Mouse (Mus musculus) liver, adult (tissue): ENCODE measurements around the gene Gys1.
A peak's percentile ranks its signal among the peaks of the same experiment; 100 is the strongest.
"Not testable (repeated sequence)": the region's sequence is repeated elsewhere in the genome, so short reads cannot be mapped to it uniquely, and the experiment has no call there.

Experiments used
- GATA4 ChIP-seq: IDR thresholded peaks from 2 replicates; pipeline ENCODE4 v1.6.1; 2014; ENCODE audit warnings: mild to moderate bottlenecking, low read length; ENCODE audit not compliant: insufficient replicate concordance

Gys1 gene

GRCm38 (mm10) chr7:45437521-45438276 is 3.1 kb downstream of the Gys1 start, which contains the start of gene Ruvbl2:
TSS of gene Ruvbl2 (minus strand) at chr7:45438096.
- no peak for TF ChIP-seq GATA4

DNA sequence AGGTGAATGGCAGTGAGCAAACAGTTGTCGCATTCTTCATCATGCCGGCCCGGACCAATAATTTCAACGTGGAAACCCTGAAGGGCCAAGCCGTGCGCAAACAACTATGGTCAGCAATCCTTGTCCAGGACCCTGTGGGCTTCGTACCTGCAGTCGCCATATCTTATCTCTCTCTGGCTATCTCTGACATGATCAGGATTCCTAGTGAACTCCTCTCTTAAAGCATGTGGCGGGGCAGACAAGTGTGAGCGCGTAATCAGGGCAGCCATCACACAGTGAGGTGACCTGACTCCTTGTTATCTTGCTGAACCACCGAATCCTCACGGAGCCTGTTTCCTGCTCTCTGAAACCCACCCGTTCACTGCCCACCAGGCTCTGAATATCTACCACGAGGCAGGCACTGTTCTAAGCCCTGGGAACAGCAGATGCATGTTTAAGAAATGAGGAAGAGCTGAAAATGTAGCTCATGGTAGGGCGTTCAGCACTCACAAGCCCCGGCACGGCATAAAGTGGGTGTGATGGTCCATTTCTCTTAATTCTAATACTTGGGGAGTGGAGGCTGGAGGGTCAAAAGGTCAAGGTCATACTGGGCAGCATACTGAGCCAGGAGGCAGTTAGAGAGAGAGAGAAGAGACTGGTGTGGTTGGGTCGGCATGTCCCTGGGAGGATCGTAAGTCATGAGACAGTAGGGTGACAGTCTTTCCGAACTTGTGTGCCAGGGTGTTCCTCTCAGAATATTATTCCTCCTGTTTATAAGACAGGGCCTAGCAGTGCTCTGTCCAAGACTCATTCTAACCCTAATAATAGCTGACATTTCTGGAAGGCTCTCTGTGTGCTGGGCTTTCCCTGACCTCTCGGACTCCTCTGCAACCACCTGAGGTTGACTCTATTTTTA is 9.1 kb downstream of the Gys1 start:
- no peak for TF ChIP-seq GATA4

GRCm38 (mm10) chr7:45446589-45446988 is 11.9 kb downstream of the Gys1 start:
- no peak for TF ChIP-seq GATA4

DNA sequence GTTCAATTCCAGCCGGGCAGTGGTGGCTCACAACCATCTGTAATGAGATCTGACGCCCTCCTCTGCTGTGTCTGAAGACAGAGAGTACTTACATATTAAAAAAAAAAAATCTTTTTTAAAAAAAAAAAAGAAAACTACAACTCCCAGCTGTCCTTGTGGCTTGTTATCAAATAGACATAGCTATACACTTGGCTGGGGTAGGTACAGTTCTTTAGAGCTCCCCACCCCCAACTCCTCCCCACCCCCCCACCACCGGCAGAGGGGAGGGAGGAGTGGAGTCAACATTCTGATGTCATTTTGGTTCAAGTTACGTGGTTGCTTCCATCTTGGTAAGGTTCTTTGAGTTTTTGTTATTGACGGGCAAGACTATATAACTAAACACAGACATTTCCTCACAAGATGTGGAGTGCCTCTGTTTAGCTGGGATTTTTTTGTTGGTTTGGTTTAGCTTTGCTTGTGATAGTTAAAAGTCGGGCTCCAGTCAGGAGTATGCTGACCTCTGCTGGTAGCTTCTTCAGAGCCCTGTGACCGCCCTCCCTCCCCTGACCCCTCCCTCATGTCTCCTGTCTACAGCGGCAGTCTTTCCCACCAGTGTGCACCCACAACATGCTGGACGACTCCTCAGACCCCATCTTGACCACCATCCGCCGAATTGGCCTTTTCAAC is 12.8 kb downstream of the Gys1 start:
- no peak for TF ChIP-seq GATA4

- no peak for TF ChIP-seq GATA4
Observed at GRCm38 (mm10) chr7:45449974-45450373, 15.3 kb downstream of the Gys1 start.

DNA sequence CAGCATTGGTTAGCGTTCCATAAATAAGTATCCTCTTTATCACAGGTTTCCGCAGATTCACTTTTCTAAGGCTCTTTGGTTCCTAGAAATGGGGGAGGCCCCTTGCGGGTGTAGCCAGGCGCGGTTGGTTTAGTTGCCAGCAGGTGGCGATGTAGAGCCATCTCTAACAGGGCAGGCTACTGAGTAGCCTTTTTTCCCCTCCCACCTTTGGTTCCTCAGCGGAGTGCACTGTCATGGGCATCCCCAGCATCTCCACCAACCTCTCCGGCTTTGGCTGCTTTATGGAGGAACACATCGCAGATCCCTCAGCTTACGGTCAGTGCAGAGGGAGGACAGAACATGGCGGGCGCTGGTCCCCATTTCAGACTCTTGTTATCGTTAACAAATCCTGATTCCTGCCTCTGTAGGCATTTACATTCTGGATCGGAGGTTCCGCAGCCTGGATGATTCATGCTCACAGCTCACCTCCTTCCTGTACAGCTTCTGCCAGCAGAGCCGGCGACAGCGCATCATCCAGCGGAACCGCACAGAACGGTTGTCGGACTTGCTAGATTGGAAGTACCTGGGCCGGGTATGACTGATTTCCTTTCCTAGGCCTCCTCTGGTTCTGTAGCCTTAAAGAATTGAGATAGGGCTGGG is 16.8 kb downstream of the Gys1 start:
- no peak for TF ChIP-seq GATA4

GRCm38 (mm10) chr7:45454971-45455370 is 20.3 kb downstream of the Gys1 start:
- TF ChIP-seq GATA4 = no peak

DNA sequence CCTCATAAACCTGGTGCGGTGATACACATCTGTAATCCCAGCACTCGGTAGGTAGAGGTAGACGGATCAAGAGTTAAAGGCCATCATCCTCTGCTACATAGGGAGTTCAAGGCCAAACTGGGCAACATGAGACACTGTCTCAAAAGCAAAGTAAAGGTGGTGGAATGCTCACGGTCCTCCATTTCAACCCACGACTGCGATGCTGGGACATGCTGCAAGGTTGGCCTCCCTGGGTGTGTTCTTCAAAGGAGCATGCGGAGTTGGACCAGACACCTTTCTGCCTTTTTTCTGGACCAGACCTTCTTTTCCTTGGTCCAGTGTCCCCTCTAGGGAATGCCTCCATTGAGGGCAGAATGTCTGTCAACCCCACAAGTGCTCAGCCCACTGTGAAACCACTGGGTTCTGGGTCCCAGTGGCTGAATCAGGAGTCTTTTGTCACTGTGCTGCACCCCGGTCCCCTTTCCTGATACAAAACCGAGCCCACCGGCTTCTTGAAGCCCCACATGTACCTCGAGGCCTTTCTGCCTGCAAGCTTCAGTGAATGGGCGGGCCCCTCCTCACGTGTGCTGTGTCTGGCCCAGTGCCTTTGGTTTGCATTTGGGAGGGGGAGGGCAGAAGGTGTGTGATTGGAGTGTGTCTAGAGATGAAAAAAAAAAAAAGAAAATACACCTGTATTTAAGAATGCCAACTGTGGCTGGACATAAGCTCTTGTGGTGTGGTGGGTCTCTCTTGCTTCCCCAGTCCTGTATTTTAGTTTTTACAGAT is 21.5 kb downstream of the Gys1 start:
- no peak for TF ChIP-seq GATA4

DNA sequence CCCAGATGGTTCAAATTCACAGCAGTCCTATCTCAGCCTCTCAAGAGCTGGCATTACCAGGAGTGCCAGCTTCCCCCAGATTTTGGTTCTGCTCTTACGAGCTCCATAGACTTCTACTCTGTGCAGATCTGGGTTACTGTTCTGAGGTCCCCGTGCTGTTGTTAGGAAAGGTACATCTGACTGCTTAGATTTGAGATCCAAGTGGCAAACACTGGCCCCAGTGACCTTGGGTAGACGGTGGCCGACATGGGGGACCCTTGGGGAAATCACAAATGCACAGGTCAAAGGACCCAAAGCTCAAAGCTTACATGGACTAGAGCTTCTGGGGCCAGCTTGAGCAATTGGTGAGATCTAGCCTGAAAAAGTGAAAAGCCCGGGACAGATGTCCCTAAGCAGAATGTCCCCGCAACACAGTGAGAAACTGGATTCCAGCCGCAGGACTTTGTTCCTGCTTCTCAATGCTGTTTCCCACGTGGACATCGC is 22.1 kb downstream of the Gys1 start:
- no peak for TF ChIP-seq GATA4

DNA sequence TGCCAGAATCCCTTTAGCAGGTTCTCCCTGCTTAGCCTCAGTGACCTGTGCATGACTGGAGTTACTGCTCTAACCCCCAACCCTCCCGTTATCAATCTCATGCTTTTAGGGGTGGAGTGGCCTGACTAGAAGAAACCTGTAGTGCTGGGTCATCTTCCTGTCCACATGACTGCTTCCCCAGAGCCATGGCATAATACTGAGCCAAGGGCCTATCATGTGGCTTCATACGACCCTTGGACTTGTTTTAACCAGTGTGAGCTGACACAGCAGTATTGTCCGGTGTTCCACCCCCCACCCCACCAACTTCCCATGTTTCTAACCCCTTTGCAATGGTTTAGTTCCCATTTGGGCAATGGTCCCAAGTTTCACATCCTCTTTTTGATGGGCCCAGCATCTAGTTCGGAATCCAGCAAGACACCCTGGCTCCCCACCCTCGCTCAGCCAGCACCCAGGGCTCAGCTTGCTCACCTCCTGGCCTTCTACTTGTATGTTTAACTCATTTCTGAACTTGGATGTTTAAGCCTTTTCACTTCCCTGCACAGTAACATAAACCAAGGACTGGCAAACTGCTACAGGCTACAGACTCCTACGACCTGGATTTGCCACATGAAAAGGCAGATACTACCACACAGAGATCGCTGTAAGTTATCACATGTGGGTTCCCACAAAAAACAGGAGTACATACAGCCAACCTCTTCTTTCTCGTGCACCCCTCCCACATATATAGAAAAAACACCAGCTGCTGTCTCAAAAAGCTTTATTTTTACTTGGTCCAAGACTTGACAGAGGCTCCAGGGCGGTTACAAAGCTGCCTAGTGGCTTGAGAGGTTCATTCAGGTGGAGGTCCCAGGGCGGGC is 22.8 kb downstream of the Gys1 start:
- peak; percentile 11; the same call in 1 of the 2 replicates for TF ChIP-seq GATA4

DNA sequence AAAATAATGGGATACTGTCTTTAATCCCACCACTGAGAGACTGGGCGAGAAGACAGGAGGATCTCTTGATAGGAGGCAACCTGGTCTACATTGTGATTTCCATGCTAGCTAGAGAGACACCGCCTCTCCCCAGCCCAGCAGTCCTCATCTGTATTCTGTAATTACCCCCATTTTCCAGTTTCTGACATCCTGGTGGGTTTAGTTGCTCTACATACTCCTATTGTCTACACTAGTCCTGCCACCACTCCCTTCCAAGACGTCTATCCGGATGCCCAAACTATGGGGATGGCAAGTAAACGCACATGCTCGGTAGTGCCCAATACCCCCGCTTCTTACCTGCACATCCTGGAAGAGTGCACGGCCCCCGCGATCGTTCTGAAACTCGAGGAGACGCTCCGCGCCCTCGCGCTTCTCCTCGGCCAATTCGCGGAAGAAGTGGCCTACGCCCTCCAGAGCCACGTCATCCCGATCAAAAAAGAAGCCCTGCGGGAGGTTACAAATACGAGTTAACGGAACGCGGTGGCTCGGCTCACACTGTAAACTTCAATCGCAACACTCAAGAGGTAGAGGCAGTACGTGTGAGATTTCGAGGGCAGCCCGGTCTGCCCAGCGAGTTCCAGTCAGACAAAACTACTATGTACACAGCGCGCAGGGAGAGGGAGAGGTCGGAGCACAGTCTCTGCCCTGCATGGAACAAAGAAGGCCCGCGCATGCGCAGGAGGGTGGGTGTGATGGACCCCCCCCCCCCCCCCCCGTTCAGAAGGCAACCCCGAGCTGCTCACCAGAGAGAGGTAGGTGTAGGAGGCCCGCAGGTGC is 24.3 kb downstream of the Gys1 start:
- TF ChIP-seq GATA4 = no peak

DNA sequence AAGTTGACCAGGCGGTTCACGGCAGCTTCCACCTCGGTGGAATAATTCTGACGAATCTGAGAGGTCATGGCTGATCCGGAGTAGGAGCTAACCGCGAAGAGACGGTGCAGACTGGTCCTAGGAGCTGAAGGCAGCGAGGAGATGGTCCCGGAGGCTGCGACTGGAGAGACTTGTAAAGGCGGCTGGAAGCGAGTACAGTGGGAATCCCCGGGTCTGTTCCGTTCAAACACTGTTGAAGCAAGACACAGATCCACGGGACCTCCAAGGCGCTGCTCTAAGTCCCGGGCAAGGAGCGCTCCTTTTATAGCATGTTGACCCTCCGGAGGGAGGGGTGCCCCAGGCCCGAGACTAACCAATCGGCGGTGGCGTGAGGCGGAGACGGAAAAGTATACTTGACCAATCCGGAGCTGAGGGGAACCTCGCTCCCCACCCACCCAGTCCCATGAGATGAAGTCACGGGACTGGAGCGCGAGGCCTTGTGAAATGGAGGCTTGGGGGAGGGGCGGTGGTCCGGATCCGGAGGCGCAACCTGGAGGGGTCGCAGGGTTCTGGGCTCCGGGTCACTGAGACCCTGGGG is 25.0 kb downstream of the Gys1 start, which contains the start of gene Ftl1:
Gene Ftl1 (minus strand): TSS at position 321 of the 577 bp plus-strand sequence.
- TF ChIP-seq GATA4 = not testable (repeated sequence)
